Comparison of ENCODE assay signal across 15 mouse cellular contexts in genomic region chr16:49924941-49925340, GRCm38 (mm10).
"Had no signal": no experiment of that assay in that cellular context is flagged by ENCODE, and none has a peak within 500 bp of the region (broad histone marks: within the 10 kb centered on the region; RNA-seq: fewer than 3 reads in every experiment).

No protein-coding gene starts in this region.

- H3K4me1 ChIP-seq: midbrain, embryonic 10.5 days had no signal

- H3K9me3 ChIP-seq: liver, embryonic 13.5 days; lung, embryonic 15.5 days; midbrain, embryonic 10.5 days had no signal

- H3K27ac ChIP-seq: kidney, postnatal 0 days; layer of hippocampus, adult 2 months; liver, embryonic 13.5 days; lung, embryonic 15.5 days; macrophage; midbrain, embryonic 10.5 days; stomach, postnatal 0 days had no signal

- H3K4me3 ChIP-seq: layer of hippocampus, adult 2 months; liver, embryonic 13.5 days; lung, embryonic 15.5 days; midbrain, embryonic 10.5 days; myocyte had no signal

- H3K36me3 ChIP-seq: liver, embryonic 13.5 days; lung, embryonic 15.5 days; midbrain, embryonic 10.5 days had no signal

- ATAC-seq: liver, postnatal 0 days had no signal

- DNase-seq: kidney, adult 11 months; kidney, adult 9 months; kidney, postnatal 4 days; liver; liver, embryonic 13.5 days; liver, postnatal 0 days; lung, postnatal 14 days; thymus, postnatal 4 days had no signal

- H3K4me2 ChIP-seq: liver, embryonic 13.5 days; lung, embryonic 15.5 days had no signal

- H3K27me3 ChIP-seq: liver, embryonic 13.5 days; lung, embryonic 15.5 days had no signal

- H3K9ac ChIP-seq: liver, embryonic 13.5 days; liver, postnatal 0 days; lung, embryonic 15.5 days had no signal
